Mouse (Mus musculus) skeletal muscle tissue, adult 2 months (tissue): ENCODE data around the gene Cyp39a1.
A peak's percentile ranks its signal among the peaks of the same experiment; 100 is the strongest.

Experiments used
- DNase-seq: peaks from one replicate; pipeline ENCODE4 v3.0.0-alpha.2; 2012; ENCODE audit warnings: low read depth, low spot score

Cyp39a1 gene

GRCm38 (mm10) chr17:43758607-43759259 is 91.5 kb downstream of the Cyp39a1 start:
- DNase-seq, result peak; percentile 44

GRCm38 (mm10) chr17:43784531-43784930 is 117.3 kb downstream of the Cyp39a1 start:
- DNase-seq, result peak; percentile 70

- no peak for DNase-seq
Observed at GRCm38 (mm10) chr17:43788222-43788621, 121.0 kb downstream of the Cyp39a1 start.

- no peak for DNase-seq
Observed at GRCm38 (mm10) chr17:43789376-43789775, 122.2 kb downstream of the Cyp39a1 start.

GRCm38 (mm10) chr17:43791751-43792150 is 124.5 kb downstream of the Cyp39a1 start:
- DNase-seq, result no peak

GRCm38 (mm10) chr17:43794731-43795280 is 127.6 kb downstream of the Cyp39a1 start:
- no peak for DNase-seq
